Mouse (Mus musculus): ENCODE data around the gene Gtf2b. TPM values are rescaled to one million over a fixed set of nuclear protein-coding genes. Genes with fewer than 3 reads are reported as not detected.

Gtf2b gene
- polyA plus RNA-seq (2012; rRNA removed): 3.2 and 4.8 TPM in 2 replicates

GRCm38 (mm10) chr3:142764995-142765777, at the start of gene Gtf2b:
TSS of gene Gtf2b (plus strand) at chr3:142765045.

Other genes with a start within 250 kb of the Gtf2b start
- gene Gbp7, start 234.7 kb upstream of the Gtf2b start, polyA plus RNA-seq (2012; rRNA removed): 0.20 and 0.34 TPM in 2 replicates
- 3.7 and 4.5 TPM in 2 replicates for gene Gbp3, start 205.0 kb upstream of the Gtf2b start, polyA plus RNA-seq (2012; rRNA removed)
- not detected in 2 replicates for gene Gbp2b, start 170.2 kb upstream of the Gtf2b start, polyA plus RNA-seq (2012; rRNA removed)
- gene Gbp2, start 144.4 kb upstream of the Gtf2b start, polyA plus RNA-seq (2012; rRNA removed): 2.4 and 2.8 TPM in 2 replicates
- 0.68 and 1.7 TPM in 2 replicates for gene Kyat3, start 64.0 kb upstream of the Gtf2b start, polyA plus RNA-seq (2012; rRNA removed)
- 9.5 and 17.7 TPM in 2 replicates for gene Pkn2, start 117.0 kb downstream of the Gtf2b start, polyA plus RNA-seq (2012; rRNA removed)